Mouse (Mus musculus): ENCODE results near the gene Mpst. TPM values are rescaled to one million over a fixed set of nuclear protein-coding genes. Genes with fewer than 3 reads are reported as not detected.

The Mpst gene
- polyA plus RNA-seq, 1 experiment, result 188 TPM

DNA sequence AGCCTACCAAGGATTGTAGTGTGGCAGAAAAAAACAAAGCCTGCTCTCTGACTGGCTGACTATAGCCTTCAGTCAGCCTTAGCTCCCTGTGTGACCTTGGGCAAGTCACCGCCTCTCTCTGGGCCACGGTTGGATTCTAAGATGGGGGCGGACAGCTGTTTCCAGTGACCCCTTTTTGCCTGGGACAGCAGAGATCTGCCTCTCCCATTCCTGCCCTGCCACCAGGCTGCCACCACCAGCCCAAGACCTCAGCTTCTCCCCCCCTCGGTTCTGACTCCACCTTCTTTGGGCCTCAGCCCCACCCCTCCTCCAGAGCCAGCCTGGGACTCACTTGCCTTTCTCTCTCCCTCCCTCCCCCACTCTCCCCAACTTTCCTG, 31.8 kb downstream of the Mpst start:
- Histone ChIP-seq H3K4me3 (ENCODE audit: control insufficient read depth, insufficient read depth, low read length) (no peak overlapping the region), H3K4me1 (replicated peaks; ENCODE audit: control insufficient read depth, insufficient read depth, low read length) (peaks cover 23% of the 10 kb centered on the region), H3K36me3 (ENCODE audit: control insufficient read depth, insufficient read depth, low read length) (no peaks in the 10 kb centered on the region), H3K27ac (ENCODE audit: control insufficient read depth, insufficient read depth, low read length) (no peak overlapping the region), H3K27me3 (ENCODE audit: control insufficient read depth, insufficient read depth, low read length) (no peaks in the 10 kb centered on the region)
- TF ChIP-seq POLR2A (IDR thresholded peaks at IDR 0.05; ENCODE audit: control insufficient read depth, extremely low read depth, insufficient read depth, low read length, poor library complexity) (no peak), CTCF (IDR thresholded peaks at IDR 0.05; ENCODE audit: borderline replicate concordance, control insufficient read depth, extremely low read depth, insufficient read depth, low read length, poor library complexity) (no peak)
- no peak for DNase-seq
- WGBS, result 73% methylated on average over 4 of the region's 4 CpGs

- no peak overlapping the region for H3K27ac ChIP-seq (ENCODE audit: control insufficient read depth, insufficient read depth, low read length)
- 95% methylated on average over 8 of the region's 8 CpGs for WGBS
- H3K4me1 ChIP-seq (replicated peaks; ENCODE audit: control insufficient read depth, insufficient read depth, low read length), result peaks cover 23% of the 10 kb centered on the region
Observed at GRCm38 (mm10) chr15:78438505-78438904, 32.3 kb downstream of the Mpst start.

GRCm38 (mm10) chr15:78438973-78439372, 32.8 kb downstream of the Mpst start:
- H3K27ac ChIP-seq (ENCODE audit: control insufficient read depth, insufficient read depth, low read length), result no peak overlapping the region
- H3K4me1 ChIP-seq (replicated peaks; ENCODE audit: control insufficient read depth, insufficient read depth, low read length), result peaks cover 23% of the 10 kb centered on the region
- H3K4me3 ChIP-seq (ENCODE audit: control insufficient read depth, insufficient read depth, low read length), result no peak overlapping the region
- 83% methylated on average over 9 of the region's 9 CpGs for WGBS
- TF ChIP-seq CTCF (IDR thresholded peaks at IDR 0.05; ENCODE audit: borderline replicate concordance, control insufficient read depth, extremely low read depth, insufficient read depth, low read length, poor library complexity) (no peak), POLR2A (IDR thresholded peaks at IDR 0.05; ENCODE audit: control insufficient read depth, extremely low read depth, insufficient read depth, low read length, poor library complexity) (no peak)
- no peak for DNase-seq
- H3K36me3 ChIP-seq (ENCODE audit: control insufficient read depth, insufficient read depth, low read length), result no peaks in the 10 kb centered on the region
- no peaks in the 10 kb centered on the region for H3K27me3 ChIP-seq (ENCODE audit: control insufficient read depth, insufficient read depth, low read length)

More at GRCm38 (mm10) chr15:78438505-78438904, 32.3 kb downstream of the Mpst start:
- Histone ChIP-seq H3K27me3 (ENCODE audit: control insufficient read depth, insufficient read depth, low read length) (no peaks in the 10 kb centered on the region), H3K36me3 (ENCODE audit: control insufficient read depth, insufficient read depth, low read length) (no peaks in the 10 kb centered on the region), H3K4me3 (ENCODE audit: control insufficient read depth, insufficient read depth, low read length) (no peak overlapping the region)
- TF ChIP-seq CTCF (IDR thresholded peaks at IDR 0.05; ENCODE audit: borderline replicate concordance, control insufficient read depth, extremely low read depth, insufficient read depth, low read length, poor library complexity) (no peak), POLR2A (IDR thresholded peaks at IDR 0.05; ENCODE audit: control insufficient read depth, extremely low read depth, insufficient read depth, low read length, poor library complexity) (no peak)
- DNase-seq, result no peak

DNA sequence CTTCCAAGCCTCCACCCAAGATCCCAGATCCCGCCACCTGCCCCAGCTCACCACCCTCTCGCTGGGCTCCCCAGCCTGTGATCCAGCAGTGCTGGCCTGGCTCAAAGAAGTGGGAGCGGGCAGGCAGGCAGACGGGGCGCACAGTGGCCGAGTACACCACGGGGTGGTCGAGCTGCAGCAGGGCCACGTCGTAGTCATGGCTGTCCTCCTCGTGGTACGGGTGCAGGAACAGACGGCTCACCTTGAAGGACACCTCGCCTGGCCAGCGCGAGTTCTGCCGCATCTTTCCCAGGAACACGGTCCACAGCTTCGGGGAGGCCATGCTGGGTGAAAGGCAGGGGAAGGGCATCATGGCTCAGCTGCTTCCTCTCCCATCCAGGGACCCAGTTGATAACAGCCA, 36.0 kb downstream of the Mpst start:
- DNase-seq, result no peak
- H3K27me3 ChIP-seq (ENCODE audit: control insufficient read depth, insufficient read depth, low read length), result no peaks in the 10 kb centered on the region

DNA sequence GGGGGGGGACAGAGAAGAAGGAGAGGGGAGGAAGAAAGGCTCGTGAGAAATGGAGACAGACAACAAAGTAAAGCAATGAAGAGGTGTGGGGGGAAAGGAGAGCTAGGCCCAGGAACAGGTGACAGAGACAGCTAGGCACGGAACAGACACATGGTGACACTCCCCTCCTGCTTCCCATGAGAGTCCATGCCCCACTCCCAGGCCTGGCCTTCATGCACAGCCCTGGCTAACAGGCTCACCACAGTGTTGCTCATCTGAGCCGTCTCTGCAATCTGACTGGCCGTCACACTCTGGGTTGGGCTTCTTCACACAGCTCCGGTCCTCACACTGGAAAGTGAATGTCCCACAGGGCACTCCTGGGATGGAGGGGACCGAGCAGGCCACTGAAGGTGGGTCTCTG, 37.6 kb downstream of the Mpst start:
- H3K27ac ChIP-seq (ENCODE audit: control insufficient read depth, insufficient read depth, low read length), result no peak overlapping the region
- no peaks in the 10 kb centered on the region for H3K36me3 ChIP-seq (ENCODE audit: control insufficient read depth, insufficient read depth, low read length)
- DNase-seq, result no peak
- peaks cover 9% of the 10 kb centered on the region for H3K4me1 ChIP-seq (replicated peaks; ENCODE audit: control insufficient read depth, insufficient read depth, low read length)
- TF ChIP-seq CTCF (IDR thresholded peaks at IDR 0.05; ENCODE audit: borderline replicate concordance, control insufficient read depth, extremely low read depth, insufficient read depth, low read length, poor library complexity) (no peak), POLR2A (IDR thresholded peaks at IDR 0.05; ENCODE audit: control insufficient read depth, extremely low read depth, insufficient read depth, low read length, poor library complexity) (no peak)
- 94% methylated on average over 6 of the region's 6 CpGs for WGBS
- H3K27me3 ChIP-seq (ENCODE audit: control insufficient read depth, insufficient read depth, low read length), result no peaks in the 10 kb centered on the region
- no peak overlapping the region for H3K4me3 ChIP-seq (ENCODE audit: control insufficient read depth, insufficient read depth, low read length)

More for the DNA sequence above, 36.0 kb downstream of the Mpst start:
- no peak overlapping the region for H3K27ac ChIP-seq (ENCODE audit: control insufficient read depth, insufficient read depth, low read length)
- H3K4me1 ChIP-seq (replicated peaks; ENCODE audit: control insufficient read depth, insufficient read depth, low read length), result peaks cover 9% of the 10 kb centered on the region
- WGBS, result 94% methylated on average over 19 of the region's 19 CpGs
- no peak overlapping the region for H3K4me3 ChIP-seq (ENCODE audit: control insufficient read depth, insufficient read depth, low read length)
- no peak for TF ChIP-seq POLR2A (IDR thresholded peaks at IDR 0.05; ENCODE audit: control insufficient read depth, extremely low read depth, insufficient read depth, low read length, poor library complexity)
- TF ChIP-seq CTCF (IDR thresholded peaks at IDR 0.05; ENCODE audit: borderline replicate concordance, control insufficient read depth, extremely low read depth, insufficient read depth, low read length, poor library complexity), result no peak
- H3K36me3 ChIP-seq (ENCODE audit: control insufficient read depth, insufficient read depth, low read length), result no peaks in the 10 kb centered on the region

GRCm38 (mm10) chr15:78447121-78447520, 40.9 kb downstream of the Mpst start:
- H3K4me3 ChIP-seq (ENCODE audit: control insufficient read depth, insufficient read depth, low read length), result no peak overlapping the region
- 70% methylated on average over 7 of the region's 7 CpGs for WGBS
- TF ChIP-seq CTCF (IDR thresholded peaks at IDR 0.05; ENCODE audit: borderline replicate concordance, control insufficient read depth, extremely low read depth, insufficient read depth, low read length, poor library complexity), result no peak
- no peak for TF ChIP-seq POLR2A (IDR thresholded peaks at IDR 0.05; ENCODE audit: control insufficient read depth, extremely low read depth, insufficient read depth, low read length, poor library complexity)
- no peaks in the 10 kb centered on the region for H3K36me3 ChIP-seq (ENCODE audit: control insufficient read depth, insufficient read depth, low read length)
- peaks cover 18% of the 10 kb centered on the region for H3K4me1 ChIP-seq (replicated peaks; ENCODE audit: control insufficient read depth, insufficient read depth, low read length)
- no peak for DNase-seq
- no peaks in the 10 kb centered on the region for H3K27me3 ChIP-seq (ENCODE audit: control insufficient read depth, insufficient read depth, low read length)
- no peak overlapping the region for H3K27ac ChIP-seq (ENCODE audit: control insufficient read depth, insufficient read depth, low read length)
